Mouse (Mus musculus): ENCODE measurements around the gene Zfp13. TPM values are rescaled to one million over a fixed set of nuclear protein-coding genes. Genes with fewer than 3 reads are reported as not detected.

Gene Zfp13
- polyA plus RNA-seq, 1 experiment from 2014 or later = 4.0 TPM

- no peaks in the 10 kb centered on the region for H3K27me3 ChIP-seq (ENCODE audit: control insufficient read depth, insufficient read depth, low read length)
- H3K27ac ChIP-seq (replicated peaks) = no peak overlapping the region
- no peak overlapping the region for H3K4me2 ChIP-seq (replicated peaks; ENCODE audit: low read depth)
- no peaks in the 10 kb centered on the region for H3K36me3 ChIP-seq (ENCODE audit: control insufficient read depth, insufficient read depth, low read length)
- TF ChIP-seq EP300 (optimal IDR thresholded peaks at IDR 0.05) = no peak
- TF ChIP-seq CTCF (IDR thresholded peaks at IDR 0.05; ENCODE audit: low read depth) = no peak
- 44% methylated on average over 5 of the region's 5 CpGs for WGBS
- ATAC-seq (ENCODE audit: low FRiP score, low TSS enrichment) = no peak
- no peak overlapping the region for H3K4me3 ChIP-seq (ENCODE audit: low read depth, low read length)
- no peak for DNase-seq (ENCODE audit: low spot score)
- no peak overlapping the region for H3K9ac ChIP-seq (ENCODE audit: low read length)
- no peaks in the 10 kb centered on the region for H3K4me1 ChIP-seq (replicated peaks; ENCODE audit: control insufficient read depth, insufficient read depth)
- no peaks in the 10 kb centered on the region for H3K9me3 ChIP-seq (ENCODE audit: control insufficient read depth, low read length)
Observed at GRCm38 (mm10) chr17:23568370-23568769, 30.9 kb downstream of the Zfp13 start.

- 43% methylated on average over 5 of the region's 5 CpGs for WGBS
- peak; percentile 57 for TF ChIP-seq CTCF (IDR thresholded peaks at IDR 0.05; ENCODE audit: low read depth)
- TF ChIP-seq EP300 (optimal IDR thresholded peaks at IDR 0.05) = no peak
- Histone ChIP-seq H3K27me3 (ENCODE audit: control insufficient read depth, insufficient read depth, low read length) (no peaks in the 10 kb centered on the region), H3K9me3 (ENCODE audit: control insufficient read depth, low read length) (no peaks in the 10 kb centered on the region), H3K4me2 (replicated peaks; ENCODE audit: low read depth) (no peak overlapping the region), H3K4me3 (ENCODE audit: low read depth, low read length) (no peak overlapping the region), H3K9ac (ENCODE audit: low read length) (no peak overlapping the region), H3K4me1 (replicated peaks; ENCODE audit: control insufficient read depth, insufficient read depth) (no peaks in the 10 kb centered on the region), H3K36me3 (ENCODE audit: control insufficient read depth, insufficient read depth, low read length) (no peaks in the 10 kb centered on the region), H3K27ac (replicated peaks) (no peak overlapping the region)
- DNase-seq (ENCODE audit: low spot score) (no peak), ATAC-seq (ENCODE audit: low FRiP score, low TSS enrichment) (no peak)
Observed at GRCm38 (mm10) chr17:23566787-23567186, 32.5 kb downstream of the Zfp13 start.

GRCm38 (mm10) chr17:23564368-23564715 is 34.9 kb downstream of the Zfp13 start:
- no peaks in the 10 kb centered on the region for H3K27me3 ChIP-seq (ENCODE audit: control insufficient read depth, insufficient read depth, low read length)
- DNase-seq (ENCODE audit: low spot score) = no peak
- peak; percentile 79 for ATAC-seq (ENCODE audit: low FRiP score, low TSS enrichment)
- H3K4me3 ChIP-seq (ENCODE audit: low read depth, low read length) = peak overlapping the region; percentile 75
- no peaks in the 10 kb centered on the region for H3K36me3 ChIP-seq (ENCODE audit: control insufficient read depth, insufficient read depth, low read length)
- TF ChIP-seq CTCF (IDR thresholded peaks at IDR 0.05; ENCODE audit: low read depth) = no peak
- TF ChIP-seq EP300 (optimal IDR thresholded peaks at IDR 0.05) = no peak
- no peaks in the 10 kb centered on the region for H3K4me1 ChIP-seq (replicated peaks; ENCODE audit: control insufficient read depth, insufficient read depth)
- peak overlapping the region; percentile 91 for H3K9ac ChIP-seq (ENCODE audit: low read length)
- H3K4me2 ChIP-seq (replicated peaks; ENCODE audit: low read depth) = peak overlapping the region; percentile 68
- H3K9me3 ChIP-seq (ENCODE audit: control insufficient read depth, low read length) = no peaks in the 10 kb centered on the region
- 4% methylated on average over 8 of the region's 8 CpGs for WGBS
- H3K27ac ChIP-seq (replicated peaks) = peak overlapping the region; percentile 98

GRCm38 (mm10) chr17:23563595-23564367 is 35.5 kb downstream of the Zfp13 start, which contains the start of gene Zfp213:
Zfp213 (minus strand) TSS chr17:23564238.
- under 1% methylated on average over 53 of the region's 59 CpGs for WGBS
- peak within 1 kb of the TSS; percentile 91 for H3K9ac ChIP-seq (ENCODE audit: low read length)
- peak within 1 kb of the TSS; percentile 75 for H3K4me3 ChIP-seq (ENCODE audit: low read depth, low read length)
- no peaks in the 10 kb centered on the region for H3K9me3 ChIP-seq (ENCODE audit: control insufficient read depth, low read length)
- ATAC-seq (ENCODE audit: low FRiP score, low TSS enrichment) (peak; percentile 98), DNase-seq (ENCODE audit: low spot score) (peak; percentile 96)
- H3K36me3 ChIP-seq (ENCODE audit: control insufficient read depth, insufficient read depth, low read length) = no peaks in the 10 kb centered on the region
- no peaks in the 10 kb centered on the region for H3K4me1 ChIP-seq (replicated peaks; ENCODE audit: control insufficient read depth, insufficient read depth)
- TF ChIP-seq EP300 (optimal IDR thresholded peaks at IDR 0.05) (no peak), CTCF (IDR thresholded peaks at IDR 0.05; ENCODE audit: low read depth) (no peak)
- H3K27me3 ChIP-seq (ENCODE audit: control insufficient read depth, insufficient read depth, low read length) = no peaks in the 10 kb centered on the region
- peak within 1 kb of the TSS; percentile 98 for H3K27ac ChIP-seq (replicated peaks)
- H3K4me2 ChIP-seq (replicated peaks; ENCODE audit: low read depth) = peak within 1 kb of the TSS; percentile 68

- no peak overlapping the region for H3K9ac ChIP-seq (ENCODE audit: low read length)
- H3K4me1 ChIP-seq (replicated peaks; ENCODE audit: control insufficient read depth, insufficient read depth) = no peaks in the 10 kb centered on the region
- peaks cover 9% of the 10 kb centered on the region; the same call in 1 of the 2 replicates for H3K36me3 ChIP-seq (ENCODE audit: control insufficient read depth, insufficient read depth, low read length)
- no peak overlapping the region for H3K27ac ChIP-seq (replicated peaks)
- TF ChIP-seq EP300 (optimal IDR thresholded peaks at IDR 0.05) (no peak), CTCF (IDR thresholded peaks at IDR 0.05; ENCODE audit: low read depth) (peak; percentile 70)
- no peaks in the 10 kb centered on the region for H3K27me3 ChIP-seq (ENCODE audit: control insufficient read depth, insufficient read depth, low read length)
- H3K4me3 ChIP-seq (ENCODE audit: low read depth, low read length) = no peak overlapping the region
- H3K9me3 ChIP-seq (ENCODE audit: control insufficient read depth, low read length) = no peaks in the 10 kb centered on the region
- WGBS = 54% methylated on average over 11 of the region's 11 CpGs
- no peak for ATAC-seq (ENCODE audit: low FRiP score, low TSS enrichment)
- H3K4me2 ChIP-seq (replicated peaks; ENCODE audit: low read depth) = no peak overlapping the region
- DNase-seq (ENCODE audit: low spot score) = peak; percentile 77
Observed at GRCm38 (mm10) chr17:23559767-23560166, 39.5 kb downstream of the Zfp13 start.

GRCm38 (mm10) chr17:23555243-23555916 is 43.9 kb downstream of the Zfp13 start:
- no peak overlapping the region for H3K27ac ChIP-seq (replicated peaks)
- H3K4me2 ChIP-seq (replicated peaks; ENCODE audit: low read depth) = no peak overlapping the region
- H3K4me3 ChIP-seq (ENCODE audit: low read depth, low read length) = no peak overlapping the region
- ATAC-seq (ENCODE audit: low FRiP score, low TSS enrichment) (no peak), DNase-seq (ENCODE audit: low spot score) (no peak)
- no peak overlapping the region for H3K9ac ChIP-seq (ENCODE audit: low read length)
- no peaks in the 10 kb centered on the region; the same call in 1 of the 2 replicates for H3K4me1 ChIP-seq (replicated peaks; ENCODE audit: control insufficient read depth, insufficient read depth)
- H3K36me3 ChIP-seq (ENCODE audit: control insufficient read depth, insufficient read depth, low read length) = peaks cover 9% of the 10 kb centered on the region; the same call in 1 of the 2 replicates
- 80% methylated on average over 7 of the region's 7 CpGs for WGBS
- no peaks in the 10 kb centered on the region for H3K27me3 ChIP-seq (ENCODE audit: control insufficient read depth, insufficient read depth, low read length)
- no peaks in the 10 kb centered on the region for H3K9me3 ChIP-seq (ENCODE audit: control insufficient read depth, low read length)
- TF ChIP-seq CTCF (IDR thresholded peaks at IDR 0.05; ENCODE audit: low read depth) (no peak), EP300 (optimal IDR thresholded peaks at IDR 0.05) (no peak)

Data from stomach, postnatal 0 days (tissue).